Mouse (Mus musculus) monocyte, adult 5-6 weeks (primary cell): Measurements from ENCODE around the gene Itk. TPM values are rescaled to one million over a fixed set of nuclear protein-coding genes. Genes with fewer than 3 reads are reported as not detected.

Source experiments
- ATAC-seq: fragments of 153-309, 156-312 bp; replicated peaks from 2 replicates; pipeline ENCODE4 v1.8.0; 2017; ENCODE audit warnings: mild to moderate bottlenecking; ENCODE audit not compliant: low TSS enrichment, insufficient number of reproducible peaks, severe bottlenecking, poor library complexity, low FRiP score
- total RNA-seq: library from RNA; stranded (forward); fragments of 200-1000, 200-491, 200-594 nt; gene quantifications from 3 replicates; pipeline ENCODE4 v1.2.3, GENCODE M21; 2017

The Itk gene
- total RNA-seq, 1 experiment from 2014 or later, result 25.2 TPM

GRCm38 (mm10) chr11:46396167-46396859 lies 7.0 kb upstream of the Itk start, which contains the start of gene Fam71b:
Gene Fam71b, plus strand, starts transcription at chr11:46396559.
- ATAC-seq, result no peak

GRCm38 (mm10) chr11:46395698-46396097 lies 6.4 kb upstream of the Itk start:
- no peak for ATAC-seq

GRCm38 (mm10) chr11:46395088-46395487 lies 5.8 kb upstream of the Itk start:
- ATAC-seq, result no peak

- no peak for ATAC-seq
Measured at GRCm38 (mm10) chr11:46393413-46393812, 4.1 kb upstream of the Itk start.

- ATAC-seq, result no peak
Measured at GRCm38 (mm10) chr11:46392890-46393289, 3.6 kb upstream of the Itk start.

GRCm38 (mm10) chr11:46390621-46391020 lies 1.3 kb upstream of the Itk start:
- ATAC-seq, result no peak

GRCm38 (mm10) chr11:46388438-46388837 lies 877 bp downstream of the Itk start:
- ATAC-seq, result no peak

GRCm38 (mm10) chr11:46387061-46387460 lies 2.3 kb downstream of the Itk start:
- ATAC-seq, result no peak

GRCm38 (mm10) chr11:46386556-46386955 lies 2.8 kb downstream of the Itk start:
- no peak for ATAC-seq

- ATAC-seq, result no peak
Measured at GRCm38 (mm10) chr11:46384925-46385324, 4.4 kb downstream of the Itk start.

- no peak for ATAC-seq
Measured at GRCm38 (mm10) chr11:46382466-46382865, 6.8 kb downstream of the Itk start.

GRCm38 (mm10) chr11:46380097-46380675 lies 9.1 kb downstream of the Itk start:
- peak; percentile 34; the same call in 1 of the 2 replicates for ATAC-seq

GRCm38 (mm10) chr11:46377819-46378782 lies 11.2 kb downstream of the Itk start:
- ATAC-seq, result no peak

- ATAC-seq, result no peak
Measured at GRCm38 (mm10) chr11:46377316-46377715, 12.0 kb downstream of the Itk start.

- no peak for ATAC-seq
Measured at GRCm38 (mm10) chr11:46375015-46375414, 14.3 kb downstream of the Itk start.

GRCm38 (mm10) chr11:46373071-46374030 lies 16.0 kb downstream of the Itk start:
- peak; percentile 52 for ATAC-seq

GRCm38 (mm10) chr11:46372331-46372953 lies 16.9 kb downstream of the Itk start:
- ATAC-seq, result no peak

GRCm38 (mm10) chr11:46371250-46371649 lies 18.1 kb downstream of the Itk start:
- ATAC-seq, result no peak
